Mouse (Mus musculus): ENCODE results near the gene Zc3h7b.

The Zc3h7b gene

GRCm38 (mm10) chr15:81797861-81798260, 53.0 kb downstream of the Zc3h7b start:
- no peak for DNase-seq

GRCm38 (mm10) chr15:81798421-81798820, 53.6 kb downstream of the Zc3h7b start:
- DNase-seq: no peak

GRCm38 (mm10) chr15:81800391-81800790, 55.5 kb downstream of the Zc3h7b start:
- no peak for DNase-seq

- DNase-seq: peak; percentile 99 to 100
Observed at GRCm38 (mm10) chr15:81802001-81802890, 57.4 kb downstream of the Zc3h7b start, which contains the start of gene Tef. TSS of gene Tef (plus strand) at chr15:81802421.

GRCm38 (mm10) chr15:81802941-81803351, 58.1 kb downstream of the Zc3h7b start:
- DNase-seq: peak; percentile 83 to 86

- DNase-seq: no peak
Observed at GRCm38 (mm10) chr15:81803425-81803951, 58.6 kb downstream of the Zc3h7b start.

- DNase-seq: no peak
Observed at GRCm38 (mm10) chr15:81804172-81804571, 59.3 kb downstream of the Zc3h7b start.

GRCm38 (mm10) chr15:81804883-81805282, 60.0 kb downstream of the Zc3h7b start:
- DNase-seq: no peak

GRCm38 (mm10) chr15:81805624-81806023, 60.8 kb downstream of the Zc3h7b start:
- peak; percentile 42 to 55 for DNase-seq

- no peak for DNase-seq
Observed at GRCm38 (mm10) chr15:81806621-81807404, 62.0 kb downstream of the Zc3h7b start.

GRCm38 (mm10) chr15:81808799-81809198, 63.9 kb downstream of the Zc3h7b start:
- no peak for DNase-seq

- DNase-seq: no peak
Observed at GRCm38 (mm10) chr15:81809550-81809949, 64.7 kb downstream of the Zc3h7b start.

- peak; percentile 78 to 87 for DNase-seq
Observed at GRCm38 (mm10) chr15:81810150-81810549, 65.3 kb downstream of the Zc3h7b start.

- peak; percentile 98 to 99 for DNase-seq
Observed at GRCm38 (mm10) chr15:81810671-81811598, 66.1 kb downstream of the Zc3h7b start.

- no peak for DNase-seq
Observed at GRCm38 (mm10) chr15:81811599-81811996, 66.7 kb downstream of the Zc3h7b start.

- no peak for DNase-seq
Observed at GRCm38 (mm10) chr15:81812287-81812686, 67.4 kb downstream of the Zc3h7b start.

- DNase-seq: no peak
Observed at GRCm38 (mm10) chr15:81812696-81813631, 68.1 kb downstream of the Zc3h7b start.

- no peak for DNase-seq
Observed at GRCm38 (mm10) chr15:81813986-81814705, 69.3 kb downstream of the Zc3h7b start.

GRCm38 (mm10) chr15:81814716-81815370, 70.0 kb downstream of the Zc3h7b start:
- peak; percentile 55 to 63 for DNase-seq

- no peak for DNase-seq
Observed at GRCm38 (mm10) chr15:81818404-81818803, 73.5 kb downstream of the Zc3h7b start.

Measured in cerebellum, adult 18-20 months (tissue).